Mouse (Mus musculus) adipocyte (in vitro differentiated cells): Measurements from ENCODE around the gene C3.

ENCODE experiments used
- DNase-seq: peaks from one replicate; pipeline ENCODE4 v3.0.0-alpha.2; 2016; ENCODE audit warnings: low spot score

C3 gene

DNA sequence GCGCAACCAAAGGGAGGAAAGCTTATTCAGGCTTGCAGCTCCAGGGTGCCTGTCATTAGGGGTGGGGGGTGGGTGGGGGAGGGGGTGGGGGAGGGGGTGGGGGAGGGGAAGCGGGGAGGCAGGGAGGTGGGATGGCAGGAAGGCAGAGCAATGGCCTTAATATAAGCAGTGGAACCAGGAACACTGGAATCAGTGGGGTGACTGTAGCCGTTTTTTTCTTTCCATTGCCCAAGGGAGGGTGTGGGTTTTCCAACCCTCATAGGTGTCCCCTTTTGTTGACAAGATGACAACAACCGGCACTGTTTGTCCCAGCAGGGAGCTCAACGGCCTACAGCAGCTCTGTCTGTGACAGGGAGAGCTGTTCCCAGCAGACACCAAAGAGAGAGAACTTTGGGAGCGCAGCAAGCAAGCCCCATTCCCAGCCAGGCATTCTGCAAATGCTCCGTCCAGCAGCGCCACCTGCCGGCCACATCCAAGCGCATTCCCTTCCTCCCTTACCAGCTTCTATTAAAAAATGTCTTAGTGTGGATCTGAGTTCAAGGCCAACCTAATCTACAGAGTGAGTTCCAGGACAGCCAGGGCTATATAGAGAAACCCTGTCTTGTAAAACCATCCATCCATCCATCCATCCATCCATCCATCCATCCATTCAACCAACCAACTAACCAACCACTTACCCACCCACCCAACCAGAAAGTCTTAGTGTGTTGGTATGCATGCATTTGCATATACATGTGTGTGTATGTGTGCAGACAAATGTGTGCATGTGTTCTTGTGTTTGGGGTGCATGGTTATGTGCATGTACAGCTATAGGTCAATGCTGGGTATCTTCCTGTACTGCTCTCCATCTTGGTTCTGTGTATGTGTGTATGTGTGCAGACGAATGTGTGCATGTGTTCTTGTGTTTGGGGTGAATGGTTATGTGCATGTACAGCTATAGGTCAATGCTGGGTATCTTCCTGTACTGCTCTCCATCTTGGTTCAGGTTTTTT lies 60.8 kb downstream of the C3 start:
- peak; percentile 88 for DNase-seq
